1 mouse cellular context compared by ENCODE assay signal in the genomic region with DNA sequence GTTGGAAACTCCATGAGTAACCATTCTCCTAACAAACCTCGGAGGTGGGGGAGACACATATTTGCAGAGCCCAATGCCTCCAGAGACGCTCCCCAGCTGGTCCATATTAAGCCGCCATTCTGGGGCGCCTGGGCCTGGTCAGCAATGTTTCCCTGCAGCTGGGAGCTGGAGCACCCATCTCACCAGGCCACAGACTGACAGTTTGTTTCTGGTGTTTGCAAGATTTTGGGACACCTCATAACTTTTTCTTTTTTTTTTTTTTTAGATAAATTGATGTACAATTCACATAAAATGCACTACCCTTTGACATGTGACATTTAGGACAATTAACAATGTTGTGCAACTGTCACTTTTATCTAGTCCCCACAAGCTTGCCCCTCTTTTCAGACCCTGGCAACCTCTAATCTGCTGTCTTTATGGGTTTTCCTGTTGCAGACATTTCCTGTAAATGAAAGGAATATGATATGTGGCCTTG.
TF ChIP-seq lines count a peak whose summit lies in the region.

No protein-coding gene starts in this region.

TF ChIP-seq in MEL, 35 proteins besides CTCF, POLR2A, EP300 and RAD21 (continued from another document):
- no peak for TF ChIP-seq JUND (IDR thresholded peaks at IDR 0.05; ENCODE audit: low read depth, low read length)
- peak; percentile 73; the same call in 1 of the 2 replicates for TF ChIP-seq MYC (IDR thresholded peaks at IDR 0.05; ENCODE audit: low read depth, low read length)
- no peak for TF ChIP-seq SMC3 (IDR thresholded peaks at IDR 0.05; ENCODE audit: low read depth, low read length)
- TF ChIP-seq MYB (IDR thresholded peaks at IDR 0.05; ENCODE audit: low read depth, low read length), result peak; percentile 97
- TF ChIP-seq POLR2AphosphoS5 (IDR thresholded peaks at IDR 0.05; ENCODE audit: borderline replicate concordance, low read depth, low read length), result no peak
- no peak for TF ChIP-seq MEF2A (IDR thresholded peaks at IDR 0.05; ENCODE audit: extremely low read depth, insufficient replicate concordance, low read depth, low read length, poor library complexity, severe bottlenecking)
- peak; percentile 53; the same call in 1 of the 2 replicates for TF ChIP-seq MAFK (IDR thresholded peaks at IDR 0.05; ENCODE audit: borderline replicate concordance, low read depth, low read length)
- no peak; the same call in none of the 2 replicates for TF ChIP-seq USF1 (IDR thresholded peaks at IDR 0.05; ENCODE audit: low read depth, low read length)
- TF ChIP-seq MAX (IDR thresholded peaks at IDR 0.05; ENCODE audit: low read length), result no peak
- TF ChIP-seq UBTF (IDR thresholded peaks at IDR 0.05; ENCODE audit: borderline replicate concordance, insufficient read depth, low read depth, low read length), result no peak
- peak; percentile 94 for TF ChIP-seq TCF12 (IDR thresholded peaks at IDR 0.05; ENCODE audit: low read depth, low read length)
- no peak for TF ChIP-seq ZKSCAN1 (IDR thresholded peaks at IDR 0.05; ENCODE audit: low read depth, low read length)
- no peak for TF ChIP-seq HCFC1 (IDR thresholded peaks at IDR 0.05; ENCODE audit: low read depth, low read length)
- peak; percentile 81 for TF ChIP-seq BHLHE40 (IDR thresholded peaks at IDR 0.05; ENCODE audit: borderline replicate concordance, low read depth, low read length)
- no peak for TF ChIP-seq ZC3H11A (IDR thresholded peaks at IDR 0.05; ENCODE audit: low read depth, low read length)
- TF ChIP-seq ELF1 (IDR thresholded peaks at IDR 0.05; ENCODE audit: low read depth, low read length), result 0 out of 2 replicates have a peak, but pooled peaks have one; percentile 26
